In the genomic region with DNA sequence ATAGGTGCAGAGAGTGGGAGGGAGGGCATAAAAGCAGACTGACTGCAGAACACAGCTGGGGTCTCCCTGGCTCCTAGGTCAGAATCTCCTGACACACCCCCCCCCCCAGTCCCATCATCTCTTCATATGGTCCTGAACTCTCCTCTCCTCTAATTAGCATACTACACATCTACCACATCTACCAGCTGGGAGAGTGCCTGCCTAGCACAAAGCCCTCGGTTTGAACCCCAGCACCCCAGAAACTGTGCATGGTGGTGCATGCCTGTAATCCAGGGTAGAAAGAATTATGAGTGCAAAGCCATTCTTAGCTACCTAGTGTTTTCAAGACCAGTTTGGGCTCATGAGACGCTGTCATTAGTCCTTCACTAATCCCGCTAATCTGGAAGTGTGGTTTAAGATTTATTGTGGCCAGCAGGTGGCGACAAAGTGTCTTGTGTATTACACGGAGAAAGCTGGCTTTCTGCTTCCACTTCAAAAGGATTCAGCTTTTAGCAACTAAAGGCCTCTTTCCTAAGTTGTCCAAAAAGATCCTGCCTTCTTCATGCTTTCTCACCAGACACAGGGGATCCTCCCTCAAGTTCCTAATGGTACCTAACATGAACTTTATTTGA, we compare ENCODE assay signal across 7 mouse cellular contexts. TPM values are rescaled to one million over a fixed set of nuclear protein-coding genes. Genes with fewer than 3 reads are reported as not detected.
DNase-seq lines count a peak whose midpoint lies in the region; ATAC-seq and TF ChIP-seq lines count a peak whose summit lies in the region.

No protein-coding gene starts in this region.

- H3K4me3 ChIP-seq in ES-E14 (ENCODE audit: insufficient read depth in 1 of 2, low read depth in 1 of 2, low read length in 2 of 2, poor library complexity in 1 of 2, severe bottlenecking in 1 of 2): no peak overlapping the region

- no peaks in the 10 kb centered on the region for H3K4me1 ChIP-seq in ES-E14 (ENCODE audit: control insufficient read depth in 2 of 2, insufficient read depth in 2 of 2, low read length in 2 of 2, poor library complexity in 1 of 2)

- in situ Hi-C loops in ES-E14 (cut with MboI; ENCODE audit: low sequenced_read_pairs in 2 of 2, unreplicated experiment in 2 of 2): no loop called here

- H3K9ac ChIP-seq in ES-E14 (ENCODE audit: insufficient read depth, low read depth, low read length, poor library complexity, severe bottlenecking): no peak overlapping the region

- DNase-seq in ES-E14 (ENCODE audit: low read depth, low spot score): peak; percentile 60
- DNase-seq in adrenal gland, adult (ENCODE audit: inconsistent age in 2 of 2, low spot score in 1 of 2): peak; percentile 62 to 88
- DNase-seq in embryo, embryonic 11.5 days (ENCODE audit: low read depth, low spot score): peak; percentile 56
- DNase-seq in layer of hippocampus, postnatal 10 days (ENCODE audit: low spot score in 2 of 2): peak; percentile 81 to 82
- peak; percentile 92 for DNase-seq in right cerebral cortex, postnatal 4 days

- no peak overlapping the region for H3K27ac ChIP-seq in ES-E14 (ENCODE audit: insufficient read depth, low read depth, low read length, poor library complexity, severe bottlenecking)

- H3K36me3 ChIP-seq in ES-E14 (ENCODE audit: control insufficient read depth, insufficient read depth, low read length, poor library complexity, severe bottlenecking): no peaks in the 10 kb centered on the region

- ATAC-seq in hematopoietic stem cell, adult 5-6 weeks (replicated peaks in 1 of 2; ENCODE audit: insufficient read depth in 1 of 2, low FRiP score in 2 of 2, low TSS enrichment in 1 of 2, low read depth in 1 of 2, poor library complexity in 2 of 2, severe bottlenecking in 2 of 2): peak; percentile 49; a peak in 1 of 4 replicates
- ATAC-seq in megakaryocyte-erythroid progenitor cell, adult 5-6 weeks (replicated peaks; ENCODE audit: low FRiP score, low TSS enrichment, poor library complexity, severe bottlenecking): peak; percentile 68; the same call in 1 of the 2 replicates

- H3K9me3 ChIP-seq in ES-E14 (ENCODE audit: control insufficient read depth, insufficient read depth, low read depth, low read length): no peaks in the 10 kb centered on the region

TF ChIP-seq in ES-E14, 5 proteins besides CTCF, POLR2A, EP300 and RAD21:
- TF ChIP-seq MAFK (IDR thresholded peaks at IDR 0.05; ENCODE audit: insufficient read depth, low read depth, low read length) (no peak), ZC3H11A (IDR thresholded peaks at IDR 0.05; ENCODE audit: borderline replicate concordance, low read depth, low read length) (no peak)

RNA-seq across cellular contexts. Expression of a gene that starts 2.1 kb away (rescaled TPM):
- total RNA-seq in ES-E14 (2012; rRNA removed): 2.3 and 2.4 TPM in 2 replicates
- total RNA-seq in hematopoietic stem cell, adult 5-6 weeks (2017): not detected in 2 replicates
- not detected for total RNA-seq in layer of hippocampus, postnatal 10 days (2021)
- total RNA-seq in megakaryocyte-erythroid progenitor cell, adult 5-6 weeks (2014; fragmentation: Nextera tagmentation): not detected in 2 replicates
- total RNA-seq in megakaryocyte-erythroid progenitor cell, adult 5-6 weeks (2017): not detected in 2 replicates

RNA-seq across cellular contexts. Expression of a gene that starts 13.2 kb away (rescaled TPM):
- not detected in 2 replicates for total RNA-seq in ES-E14 (2012; rRNA removed)
- total RNA-seq in hematopoietic stem cell, adult 5-6 weeks (2017): not detected in 2 replicates
- total RNA-seq in layer of hippocampus, postnatal 10 days (2021): not detected
- total RNA-seq in megakaryocyte-erythroid progenitor cell, adult 5-6 weeks (2014; fragmentation: Nextera tagmentation): not detected in 2 replicates
- not detected in 2 replicates for total RNA-seq in megakaryocyte-erythroid progenitor cell, adult 5-6 weeks (2017)

RNA-seq across cellular contexts. Expression of a gene that starts 19.3 kb away (rescaled TPM):
- 5.4 and 8.0 TPM in 2 replicates for total RNA-seq in ES-E14 (2012; rRNA removed)
- 5.5 and 6.5 TPM in 2 replicates for total RNA-seq in hematopoietic stem cell, adult 5-6 weeks (2017)
- 10 to 100 TPM; 13.0 to 15.1 TPM for total RNA-seq in layer of hippocampus, postnatal 10 days (2021)
- 3.3 and 6.7 TPM in 2 replicates for total RNA-seq in megakaryocyte-erythroid progenitor cell, adult 5-6 weeks (2014; fragmentation: Nextera tagmentation)
- 3.0 and 4.4 TPM in 2 replicates for total RNA-seq in megakaryocyte-erythroid progenitor cell, adult 5-6 weeks (2017)

RNA-seq across cellular contexts. Expression of a gene that starts 34.3 kb away (rescaled TPM):
- total RNA-seq in ES-E14 (2012; rRNA removed): 3.2 and 5.3 TPM in 2 replicates
- 75.9 and 80.8 TPM in 2 replicates for total RNA-seq in hematopoietic stem cell, adult 5-6 weeks (2017)
- under 1 TPM; 0.33 to 0.46 TPM for total RNA-seq in layer of hippocampus, postnatal 10 days (2021)
- total RNA-seq in megakaryocyte-erythroid progenitor cell, adult 5-6 weeks (2014; fragmentation: Nextera tagmentation): 120 and 147 TPM in 2 replicates
- 121 and 155 TPM in 2 replicates for total RNA-seq in megakaryocyte-erythroid progenitor cell, adult 5-6 weeks (2017)

RNA-seq across cellular contexts. Expression of a gene that starts 34.8 kb away (rescaled TPM):
- total RNA-seq in ES-E14 (2012; rRNA removed): 22.4 and 30.4 TPM in 2 replicates
- 23.2 and 24.6 TPM in 2 replicates for total RNA-seq in hematopoietic stem cell, adult 5-6 weeks (2017)
- total RNA-seq in layer of hippocampus, postnatal 10 days (2021): 10 to 100 TPM; 25.1 to 26.7 TPM
- total RNA-seq in megakaryocyte-erythroid progenitor cell, adult 5-6 weeks (2014; fragmentation: Nextera tagmentation): 9.3 and 10.9 TPM in 2 replicates
- 16.0 and 47.7 TPM in 2 replicates for total RNA-seq in megakaryocyte-erythroid progenitor cell, adult 5-6 weeks (2017)
